Mouse (Mus musculus) right cerebral cortex, postnatal 10 days (tissue): ENCODE measurements around the gene Atg9b.
A peak's percentile ranks its signal among the peaks of the same experiment; 100 is the strongest.
"Not testable (repeated sequence)": the region's sequence is repeated elsewhere in the genome, so short reads cannot be mapped to it uniquely, and the experiment has no call there.

Source experiments
- DNase-seq, 2 experiments: peaks; one replicate each; pipeline ENCODE4 v3.0.0; 2021; ENCODE audit warnings: low spot score in 2 of 2

The Atg9b gene

GRCm38 (mm10) chr5:24405389-24405876, 13.5 kb upstream of the Atg9b start:
- no peak for DNase-seq

GRCm38 (mm10) chr5:24404594-24405360, 12.8 kb upstream of the Atg9b start:
- no peak for DNase-seq

GRCm38 (mm10) chr5:24401969-24402368, 10.0 kb upstream of the Atg9b start:
- DNase-seq: no peak

- DNase-seq: no peak
These were observed 9.1 kb upstream of the Atg9b start for GRCm38 (mm10) chr5:24400911-24401605.

- DNase-seq: no peak
These were observed 8.4 kb upstream of the Atg9b start for GRCm38 (mm10) chr5:24400362-24400761.

- DNase-seq: no peak
These were observed 7.7 kb upstream of the Atg9b start for GRCm38 (mm10) chr5:24399686-24400085.

GRCm38 (mm10) chr5:24396254-24396653, 4.3 kb upstream of the Atg9b start:
- DNase-seq: not testable (repeated sequence)

- peak; percentile 97 to 98 for DNase-seq
These were observed 2.4 kb upstream of the Atg9b start for GRCm38 (mm10) chr5:24394165-24394894.

- DNase-seq: peak; percentile 85 to 88
These were observed 1.6 kb upstream of the Atg9b start, which contains the start of gene Abcb8 for GRCm38 (mm10) chr5:24393392-24393997. Gene Abcb8 (plus strand): TSS chr5:24393663.

GRCm38 (mm10) chr5:24392724-24393123, 781 bp upstream of the Atg9b start:
- no peak for DNase-seq

GRCm38 (mm10) chr5:24389658-24390020, 2.3 kb downstream of the Atg9b start:
- DNase-seq: no peak

- DNase-seq: no peak
These were observed 2.8 kb downstream of the Atg9b start for GRCm38 (mm10) chr5:24389011-24389657.

GRCm38 (mm10) chr5:24388246-24388915, 3.6 kb downstream of the Atg9b start:
- no peak for DNase-seq

- DNase-seq: peak; percentile 84 to 88
These were observed 4.4 kb downstream of the Atg9b start for GRCm38 (mm10) chr5:24387264-24388241.

- DNase-seq: no peak
These were observed 5.9 kb downstream of the Atg9b start for GRCm38 (mm10) chr5:24385887-24386550.

- no peak for DNase-seq
These were observed 6.6 kb downstream of the Atg9b start for GRCm38 (mm10) chr5:24385374-24385773.

- DNase-seq: peak in 1 of 2 experiments; percentile 62
These were observed 7.5 kb downstream of the Atg9b start for GRCm38 (mm10) chr5:24384407-24384806.

- peak; percentile 95 for DNase-seq
These were observed 8.7 kb downstream of the Atg9b start for GRCm38 (mm10) chr5:24383026-24383859.
